Mouse (Mus musculus) gastrocnemius, adult 8-10 months (tissue): ENCODE measurements around the gene Cc2d1a. TPM values are rescaled to one million over a fixed set of nuclear protein-coding genes. Genes with fewer than 3 reads are reported as not detected.
A peak's percentile ranks its signal among the peaks of the same experiment; 100 is the strongest.

Source experiments
- DNase-seq, 2 experiments: peaks; one replicate each; pipeline ENCODE4 v3.0.0; 2022; ENCODE audit warnings: low spot score in 2 of 2
- total RNA-seq, 4 experiments: library from RNA; stranded (reverse); gene quantifications; 2 replicates each; pipeline ENCODE4 v1.2.4; 2022

The Cc2d1a gene
- total RNA-seq, 4 experiments from 2014 or later: 14.0 to 20.0 (median 15.4) TPM

DNA sequence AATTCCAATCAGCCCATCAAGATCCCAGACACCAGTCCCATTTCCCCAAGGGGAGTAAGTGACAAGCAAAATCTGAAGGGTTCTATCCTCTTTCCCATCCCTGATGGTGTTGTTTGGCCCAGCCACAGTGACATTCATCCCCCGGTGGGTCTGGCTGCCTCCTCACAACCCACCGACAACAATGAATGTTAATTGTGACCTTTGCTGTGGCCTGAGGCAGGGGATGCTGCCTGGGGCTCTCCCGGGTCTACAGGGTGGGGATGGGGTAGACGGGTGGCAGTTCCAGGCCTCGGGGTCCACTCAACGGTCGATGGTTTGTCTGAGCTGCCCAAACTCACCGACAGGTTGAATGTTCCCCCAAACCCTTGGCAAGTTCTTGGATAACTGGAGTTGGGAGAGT is 30.9 kb upstream of the Cc2d1a start:
- DNase-seq: no peak

DNA sequence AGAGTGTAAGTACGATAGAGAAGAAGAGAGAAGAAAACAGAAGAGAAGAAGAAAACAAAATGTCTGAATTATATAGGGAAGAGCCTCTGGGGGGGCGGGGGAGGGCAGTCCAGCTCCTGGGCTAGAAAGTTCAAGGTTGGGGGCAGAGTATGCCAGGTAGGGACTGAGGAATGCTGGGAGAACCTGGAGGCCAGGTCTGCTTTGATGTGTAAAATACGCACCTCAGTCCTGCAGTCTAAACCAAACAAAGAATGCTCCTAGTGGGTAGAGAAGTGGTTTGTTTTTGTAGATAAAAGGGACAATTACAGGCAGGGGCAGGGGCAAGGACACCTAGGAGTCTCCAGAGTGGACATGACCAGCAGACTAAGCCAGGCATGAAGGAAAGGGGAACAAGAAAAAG is 29.7 kb upstream of the Cc2d1a start:
- DNase-seq: no peak

DNA sequence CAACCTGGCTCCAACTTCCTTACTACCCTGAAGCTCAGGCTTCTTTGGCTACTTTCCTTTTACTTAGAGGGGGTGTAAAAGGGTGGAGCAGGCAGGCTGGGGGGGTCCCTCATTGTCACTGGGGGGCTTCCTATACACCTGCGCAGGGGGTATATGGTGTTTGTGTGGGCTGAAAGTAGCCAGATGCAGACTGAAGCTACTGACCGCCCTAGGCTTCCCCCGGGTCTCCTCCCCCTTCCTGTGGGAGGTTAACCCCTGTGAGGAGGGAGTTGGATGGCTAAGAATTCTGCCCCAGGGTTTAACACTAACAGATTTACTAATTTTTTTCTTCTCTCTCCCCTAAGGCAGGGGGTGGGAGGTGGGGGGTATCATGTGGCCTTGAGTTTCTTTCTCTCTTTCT is 28.8 kb upstream of the Cc2d1a start:
- no peak for DNase-seq

DNA sequence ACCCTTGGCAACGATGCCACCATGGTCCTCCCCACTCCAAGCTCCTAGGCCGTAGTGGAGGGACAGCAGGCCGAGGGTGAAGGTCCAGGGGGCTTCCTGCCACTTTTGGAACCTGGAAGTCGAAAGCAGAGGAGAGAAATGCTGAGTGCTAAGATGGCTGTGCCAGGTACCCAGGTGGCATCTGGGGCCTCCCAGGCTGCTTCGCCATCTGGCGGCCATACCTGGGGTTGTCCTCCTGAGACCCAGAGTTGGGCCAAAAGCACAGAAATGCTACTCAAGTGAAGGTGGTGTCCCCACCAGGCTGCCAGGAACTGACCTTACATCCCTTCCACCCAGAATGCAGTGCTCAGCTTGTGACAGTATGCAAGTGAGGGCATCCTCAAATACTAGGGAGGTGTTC is 26.1 kb upstream of the Cc2d1a start:
- no peak for DNase-seq

DNA sequence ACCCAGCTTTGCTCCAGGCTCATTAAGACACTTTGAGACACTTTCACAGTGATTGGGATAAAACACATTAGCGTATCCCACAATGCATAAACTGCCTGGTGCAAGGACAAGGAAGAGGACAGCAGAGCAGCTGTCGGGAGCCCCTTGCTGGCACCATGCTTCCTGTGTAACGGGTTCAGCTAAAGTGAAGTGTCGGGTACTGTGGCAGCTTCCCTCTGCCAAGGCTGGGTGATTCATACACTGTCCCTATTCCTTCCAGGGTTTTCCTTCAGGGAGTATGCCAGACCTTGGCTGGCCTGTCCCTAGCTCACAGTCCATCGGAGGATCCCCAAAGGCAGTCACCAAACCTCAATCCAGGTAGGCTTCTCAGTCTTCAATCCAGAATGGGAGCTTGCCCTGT is 22.4 kb upstream of the Cc2d1a start:
- no peak for DNase-seq

DNA sequence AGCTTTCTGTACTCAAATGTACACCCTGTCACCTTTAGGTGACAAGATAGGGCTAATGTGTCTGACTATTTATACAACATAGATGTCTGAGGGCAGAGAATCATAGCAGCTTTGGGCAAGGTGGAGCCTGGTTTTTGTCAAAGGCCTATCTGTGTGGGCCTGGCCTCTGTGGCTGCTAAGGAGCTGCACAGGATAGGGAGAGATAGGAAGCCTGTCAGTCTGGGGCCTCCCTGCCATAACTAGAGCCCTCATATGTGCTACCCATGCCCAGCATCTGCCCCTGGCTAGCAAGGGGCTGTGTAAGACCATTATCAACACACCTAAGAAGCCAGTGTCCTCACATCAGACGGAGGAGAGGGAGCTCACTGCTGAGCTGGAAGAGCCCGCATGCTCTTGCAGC is 20.0 kb upstream of the Cc2d1a start:
- DNase-seq: no peak

DNA sequence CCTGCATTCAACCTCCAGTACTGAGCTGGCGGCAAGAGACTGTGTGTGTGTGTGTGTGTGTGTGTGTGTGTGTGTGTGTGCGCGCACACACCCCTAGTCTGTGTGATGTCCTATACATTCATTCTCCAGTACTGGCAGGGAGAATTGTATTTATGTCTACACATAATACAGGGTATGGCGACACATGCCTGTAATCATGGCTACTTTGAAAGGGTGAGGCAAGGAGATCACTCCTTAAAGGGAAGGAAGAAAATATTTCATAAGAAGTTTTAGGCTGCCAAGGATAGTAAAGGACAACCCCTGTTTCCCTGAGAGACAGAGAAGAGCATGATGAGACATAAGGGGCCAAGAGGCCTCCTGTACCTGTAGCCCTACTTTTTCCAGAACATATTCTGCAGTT is 9.9 kb upstream of the Cc2d1a start:
- no peak for DNase-seq

DNA sequence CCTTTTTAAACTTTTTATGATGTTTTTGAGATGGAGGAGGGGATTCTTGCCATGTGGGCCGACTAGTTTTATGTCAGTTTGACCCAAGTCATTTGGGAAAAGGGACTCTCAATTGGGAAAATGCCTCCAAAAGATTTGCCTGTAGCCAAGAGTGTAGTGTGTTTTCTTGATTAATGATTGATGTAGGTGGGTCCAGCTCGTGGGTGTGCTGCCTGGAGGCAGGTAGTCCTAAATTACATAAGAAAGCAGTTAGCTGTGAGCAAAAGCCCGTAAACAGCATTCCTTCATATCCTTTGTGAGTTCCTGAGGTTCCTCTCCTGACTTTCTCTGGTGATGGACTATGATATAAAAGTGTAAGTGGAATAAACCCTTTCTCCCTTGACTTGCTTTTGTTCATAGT is 1.4 kb upstream of the Cc2d1a start:
- DNase-seq: no peak

DNA sequence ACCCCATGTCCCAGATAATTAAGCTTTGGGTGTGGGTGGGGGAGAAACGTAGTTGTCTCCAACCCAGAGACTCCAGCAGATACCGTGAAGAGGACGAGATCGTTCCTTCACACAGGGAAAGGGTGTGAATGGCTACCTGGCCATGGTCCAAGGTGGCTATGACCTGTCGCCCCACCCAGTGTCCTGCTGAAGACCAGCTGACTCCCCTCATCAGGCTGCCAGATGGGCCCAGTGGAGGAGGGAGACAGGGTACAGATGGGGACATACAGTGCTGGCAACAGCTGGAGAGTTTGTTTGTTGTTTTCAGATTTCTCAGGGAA is 755 bp upstream of the Cc2d1a start:
- no peak for DNase-seq

DNA sequence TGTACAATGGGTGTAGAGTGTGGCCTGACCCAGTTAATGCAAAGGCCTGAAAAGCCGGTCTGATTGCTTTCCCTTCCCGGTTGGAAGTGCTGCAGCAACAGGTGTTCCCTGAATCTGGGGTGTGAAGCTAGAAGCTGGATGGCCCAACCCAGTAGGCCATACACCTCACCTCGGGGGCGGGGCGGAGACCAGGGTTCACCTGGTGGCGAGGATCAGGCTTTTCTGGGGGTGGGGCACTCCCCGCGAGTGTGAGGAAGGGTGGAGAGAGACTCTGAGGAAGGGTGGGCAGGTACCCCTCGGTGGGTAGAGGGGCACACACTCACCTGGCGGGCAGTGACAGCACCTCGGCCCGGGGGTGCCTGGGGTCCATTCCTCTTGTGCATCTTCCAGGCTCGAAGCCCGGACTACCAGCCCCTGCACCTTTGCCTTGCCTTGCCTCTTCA is 391 bp downstream of the Cc2d1a start:
- DNase-seq: no peak

DNA sequence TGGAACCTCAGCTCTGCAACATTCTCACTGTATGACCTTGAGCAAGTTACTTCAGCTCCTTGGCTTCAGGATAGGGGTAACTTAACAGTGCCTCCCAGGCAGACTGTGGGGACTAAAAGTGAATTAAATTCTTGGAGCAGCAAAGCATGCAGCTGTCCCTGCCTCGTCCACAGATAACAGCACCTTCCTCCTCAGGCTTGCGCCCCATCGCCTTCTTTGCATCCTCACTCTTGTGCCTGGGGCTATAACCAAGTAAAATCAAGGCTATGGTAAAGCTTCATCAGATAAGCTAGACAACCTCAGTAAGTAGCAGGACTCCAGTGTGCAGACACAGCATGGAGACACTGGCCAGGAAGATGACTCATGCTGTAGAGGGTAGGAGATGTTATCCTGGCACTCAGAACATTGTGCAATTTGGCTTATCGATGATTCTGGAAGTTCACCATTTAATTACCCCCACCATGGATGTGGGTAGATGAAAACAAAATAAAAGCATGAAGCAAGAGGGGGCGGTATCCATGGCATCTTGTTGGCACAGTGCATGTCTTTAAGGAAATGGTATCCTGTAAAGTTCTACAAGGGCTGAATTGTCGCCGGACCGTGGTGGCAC is 3.0 kb downstream of the Cc2d1a start:
- DNase-seq: no peak

DNA sequence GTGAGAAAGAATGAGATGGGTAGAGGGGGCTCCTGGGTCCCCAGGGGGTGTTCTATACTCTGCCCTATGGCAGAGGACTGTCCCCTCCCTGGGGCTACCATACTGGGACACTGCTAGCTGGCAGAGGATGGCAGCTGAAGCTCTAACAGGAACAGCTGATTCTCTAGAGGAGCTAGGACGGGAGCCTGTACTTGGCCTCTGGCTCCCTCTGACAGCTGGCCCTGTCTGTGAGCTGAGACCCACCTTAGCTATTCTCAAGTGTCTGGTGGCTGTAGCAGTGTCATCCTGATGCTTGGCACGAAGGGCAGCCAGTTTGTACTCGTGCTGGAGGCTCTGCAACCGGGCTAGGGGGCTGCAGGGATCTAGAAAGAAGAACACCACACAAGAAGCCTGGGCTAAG is 6.9 kb downstream of the Cc2d1a start:
- DNase-seq: no peak

DNA sequence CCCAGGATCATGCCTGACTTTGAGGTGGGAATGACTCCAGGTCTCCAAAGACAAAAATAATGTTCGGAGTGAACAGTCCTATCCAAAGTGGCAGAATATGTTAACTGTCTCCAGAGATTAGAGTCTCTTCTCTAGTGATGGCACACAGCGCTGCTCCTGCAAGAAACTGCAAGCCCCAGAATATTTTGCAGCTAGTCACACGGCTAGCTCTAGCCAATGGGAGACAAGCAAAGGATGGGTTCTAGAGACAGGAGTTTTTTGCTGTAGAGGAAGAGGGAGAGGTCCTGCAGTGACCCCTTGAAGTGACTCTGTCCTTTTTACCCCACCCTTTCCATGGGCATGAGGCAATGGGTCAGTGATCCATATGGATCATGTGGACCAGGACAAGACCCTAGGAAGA is 9.9 kb downstream of the Cc2d1a start:
- no peak for DNase-seq

DNA sequence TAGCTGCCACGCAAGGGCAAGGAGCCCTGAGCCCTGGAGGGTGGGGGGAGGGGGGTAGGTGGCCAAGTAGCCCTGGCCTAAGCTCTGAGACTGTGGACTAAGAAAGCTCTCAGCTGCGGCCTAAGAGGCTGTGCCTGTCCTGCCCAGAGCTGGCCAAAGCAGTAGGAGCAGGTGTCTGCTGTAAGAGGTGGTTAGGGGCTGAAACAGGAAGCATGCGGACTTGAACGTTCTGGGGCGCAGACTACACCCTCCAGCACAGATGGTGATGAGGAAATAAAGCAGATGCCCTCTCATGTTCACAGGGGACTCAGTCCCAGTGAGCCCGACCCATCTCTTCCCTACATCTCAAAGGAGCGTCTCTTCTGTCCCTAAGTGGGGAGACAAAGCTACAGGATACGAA is 15.5 kb downstream of the Cc2d1a start:
- DNase-seq: no peak

DNA sequence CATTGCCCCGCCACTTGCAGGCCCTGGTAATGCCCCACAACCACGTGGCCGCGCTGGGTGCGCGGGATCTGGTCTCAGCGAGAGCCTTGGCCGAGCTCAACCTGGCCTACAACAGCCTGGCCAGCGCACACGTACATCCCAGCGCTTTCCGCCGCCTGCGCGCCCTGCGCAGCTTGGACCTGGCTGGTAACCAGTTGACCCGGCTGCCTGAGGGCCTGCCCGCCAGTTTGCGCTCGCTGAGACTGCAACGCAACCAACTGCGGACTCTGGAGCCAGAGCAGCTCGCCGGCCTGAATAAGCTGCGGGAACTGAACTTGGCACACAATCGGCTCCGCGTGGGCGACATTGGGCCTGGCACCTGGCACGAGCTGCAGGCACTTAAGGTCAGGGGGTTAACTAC is 16.9 kb downstream of the Cc2d1a start:
- peak in 1 of 2 experiments; percentile 24 for DNase-seq

DNA sequence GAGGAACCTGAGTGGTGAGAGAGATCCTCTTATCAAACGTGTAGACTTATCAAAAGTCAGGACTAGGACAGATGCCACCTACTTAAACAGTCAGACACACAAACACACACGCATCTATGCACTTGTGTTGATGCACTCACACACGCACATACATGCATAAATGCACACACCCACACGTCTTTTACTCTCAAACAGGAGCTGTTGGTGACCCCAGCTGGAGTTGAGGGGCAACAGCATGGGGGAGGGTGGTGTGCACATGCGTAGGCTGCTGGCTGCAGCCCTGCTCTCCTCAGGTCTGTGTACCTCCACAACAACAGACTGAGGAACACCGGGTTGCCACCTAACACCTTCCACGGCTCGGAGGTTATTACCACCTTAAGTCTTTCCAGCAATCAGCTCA is 19.5 kb downstream of the Cc2d1a start:
- no peak for DNase-seq

DNA sequence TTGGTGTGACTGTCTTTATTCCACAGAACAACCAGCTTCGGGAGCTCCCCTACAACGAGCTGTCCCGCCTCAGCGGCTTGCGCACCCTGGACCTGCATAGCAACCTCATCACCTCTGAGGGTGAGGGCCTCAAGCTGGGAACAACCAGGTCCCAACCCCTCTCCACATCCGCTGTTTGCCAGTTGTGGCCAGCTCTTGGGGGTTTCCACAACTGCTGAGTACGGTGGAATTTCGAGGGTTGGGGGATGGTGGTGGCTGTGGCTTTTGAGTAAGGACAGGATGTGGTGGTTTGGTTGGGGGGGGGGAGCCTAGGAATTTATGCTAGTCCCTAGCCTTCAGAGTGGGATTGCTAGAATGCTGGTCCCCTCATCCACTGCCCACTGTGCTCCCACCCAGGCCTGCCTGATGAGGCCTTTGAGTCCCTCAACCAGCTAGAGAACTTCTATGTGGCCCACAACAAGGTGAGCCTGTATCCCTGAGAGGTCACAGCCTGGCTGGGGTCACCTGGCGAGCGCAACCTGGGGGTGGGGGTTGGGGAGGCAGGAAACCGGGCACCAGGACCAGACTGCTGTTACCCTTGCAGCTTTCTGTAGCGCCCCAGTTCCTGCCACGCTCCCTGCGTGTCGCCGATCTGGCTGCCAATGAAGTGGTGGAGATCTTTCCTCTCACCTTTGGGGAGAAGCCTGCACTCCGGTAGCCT is 20.4 kb downstream of the Cc2d1a start:
- DNase-seq: no peak

DNA sequence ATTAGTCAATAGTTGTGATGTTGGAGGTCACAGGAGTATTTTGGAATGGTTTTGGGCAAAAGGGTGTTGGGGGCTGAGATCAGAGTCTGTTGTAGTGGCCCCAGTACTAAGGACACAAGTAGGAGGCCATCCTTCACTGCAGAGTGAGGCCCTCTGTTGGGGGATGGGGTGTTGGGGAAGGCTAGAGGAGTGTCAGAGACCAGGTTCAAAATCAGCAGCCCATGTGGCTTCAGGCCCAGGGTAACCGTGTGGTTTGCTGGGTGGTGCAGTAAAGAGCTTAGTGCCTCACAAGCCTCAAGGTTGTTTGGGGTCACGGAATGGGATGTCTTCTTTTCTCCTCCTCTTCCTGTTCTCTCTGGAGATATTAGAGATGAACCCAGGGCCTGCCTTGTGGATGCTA is 21.0 kb downstream of the Cc2d1a start:
- DNase-seq: no peak

DNA sequence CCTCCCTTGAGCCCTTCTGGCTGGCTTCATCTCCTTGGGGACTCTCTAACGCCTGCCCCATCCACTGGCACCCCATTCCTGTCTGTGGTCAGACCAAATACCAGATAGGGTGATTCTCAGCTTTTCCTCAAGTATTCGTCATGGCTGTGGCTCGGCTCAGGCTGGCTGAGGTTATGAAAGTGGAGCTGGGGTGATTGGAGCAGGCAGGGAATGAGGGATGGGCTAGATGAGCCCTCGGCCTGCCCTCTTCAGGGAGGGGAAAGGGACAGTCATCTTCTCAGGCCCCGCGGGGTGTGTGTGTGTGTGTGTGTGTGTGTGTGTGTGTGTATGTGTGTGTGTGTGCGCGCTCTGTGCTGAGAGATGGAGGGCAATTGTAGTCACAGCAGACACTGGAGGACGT is 22.1 kb downstream of the Cc2d1a start, which contains the start of gene Podnl1:
Podnl1 (plus strand) TSS at position 334 of the 400 bp plus-strand sequence.
- DNase-seq: no peak

DNA sequence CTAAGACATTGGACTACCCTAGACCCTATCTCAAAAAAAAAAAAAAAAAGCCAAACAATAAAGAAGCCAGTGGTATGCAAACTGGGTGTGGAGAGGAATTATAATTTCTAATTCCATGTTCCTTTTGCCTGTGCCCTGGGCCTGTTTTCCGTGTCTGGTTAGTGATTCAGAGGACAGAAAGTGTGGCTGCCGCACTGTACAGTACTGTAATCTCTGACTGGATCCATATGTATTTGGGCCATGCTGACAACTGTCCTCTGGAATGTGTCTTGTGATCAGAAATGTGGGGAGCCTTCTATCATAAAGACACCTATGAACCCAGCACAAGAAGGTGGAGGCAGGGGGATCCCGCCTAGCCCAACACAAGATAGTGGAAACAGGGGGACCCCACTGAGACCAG is 25.6 kb downstream of the Cc2d1a start:
- DNase-seq: no peak

DNA sequence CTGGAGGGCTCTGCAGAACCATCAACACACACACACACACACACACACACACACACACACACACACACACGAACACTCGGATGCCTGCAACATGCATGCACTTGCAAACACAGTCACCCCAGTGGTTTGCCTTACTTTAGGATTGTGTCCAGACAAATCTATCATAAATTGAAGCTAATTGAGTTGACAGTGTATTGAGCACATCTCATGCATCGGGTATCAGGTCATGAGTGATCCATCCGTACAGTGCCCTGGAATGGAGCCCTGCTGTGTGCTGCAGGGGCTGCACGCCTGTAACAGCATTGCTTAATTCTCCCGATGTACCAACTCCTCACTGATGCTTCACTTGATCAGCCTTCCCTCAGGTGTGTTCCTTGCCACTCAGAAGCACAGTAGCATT is 32.1 kb downstream of the Cc2d1a start:
- no peak for DNase-seq

DNA sequence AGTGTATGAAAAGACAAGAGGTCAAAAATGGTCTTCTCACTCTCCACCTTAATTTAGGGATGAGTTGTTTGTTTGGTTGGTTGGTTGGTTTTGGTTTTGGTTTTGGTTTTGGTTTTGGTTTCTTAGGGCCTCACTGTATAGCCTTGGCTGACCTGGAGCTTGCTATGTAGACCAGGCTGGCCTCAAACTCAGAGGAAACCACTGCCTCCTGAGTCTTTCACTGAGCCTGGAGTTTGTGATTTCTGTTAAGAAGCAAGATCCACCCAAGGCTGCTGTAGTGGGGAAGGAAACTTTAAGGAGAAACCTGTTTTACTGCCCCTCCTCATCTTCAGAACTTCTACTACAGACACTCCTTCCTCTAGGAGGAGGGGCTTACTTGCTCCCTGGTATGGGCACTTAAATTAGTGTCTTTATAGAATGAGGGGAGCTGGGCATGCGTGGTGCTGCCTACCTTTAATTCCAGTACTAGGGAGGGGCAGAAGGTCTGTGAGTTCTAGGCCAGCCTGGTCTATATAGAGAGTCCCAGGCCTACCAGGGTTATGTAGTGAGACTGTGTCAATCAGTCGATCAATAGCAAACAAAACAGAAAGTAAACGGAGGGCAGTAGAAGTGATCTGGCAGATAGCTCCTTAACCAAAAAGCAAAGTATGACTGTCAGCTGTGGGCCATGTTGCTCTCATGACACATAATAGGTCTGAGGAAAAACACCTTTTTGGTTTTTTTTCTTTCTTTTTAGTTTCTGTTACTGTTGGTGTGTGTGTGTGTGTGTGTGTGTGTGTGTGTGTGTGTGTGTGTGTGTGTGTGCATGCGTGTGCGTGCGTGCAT is 41.3 kb downstream of the Cc2d1a start:
- DNase-seq: no peak

DNA sequence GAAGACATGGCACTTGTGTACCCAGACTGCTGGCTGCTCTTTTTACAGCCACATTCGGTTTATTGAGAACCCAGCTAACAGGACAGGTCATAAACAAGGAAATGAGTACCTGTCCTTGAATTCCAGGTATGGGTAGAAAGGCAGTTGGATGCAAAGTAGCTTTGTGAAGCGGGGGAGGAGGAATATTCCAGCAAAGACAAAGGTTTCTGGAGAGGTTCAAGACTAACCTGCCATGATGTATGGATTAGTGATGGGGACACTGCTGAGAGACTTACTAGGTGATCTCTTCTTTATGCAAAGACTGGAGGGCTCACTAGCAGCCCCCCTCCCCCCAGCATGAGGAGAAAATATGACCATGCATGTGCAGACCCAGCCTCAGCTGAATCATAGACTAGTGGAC is 42.1 kb downstream of the Cc2d1a start:
- DNase-seq: no peak
